Mouse (Mus musculus) CD4-positive, CD25-positive, alpha-beta regulatory T cell, adult 2 months (primary cell): ENCODE results near the gene Gss.

Experiments
- DNase-seq: peaks from one replicate; pipeline ENCODE4 v3.0.0-alpha.2; 2012; ENCODE audit warnings: low read depth, low spot score

Gss gene

DNA sequence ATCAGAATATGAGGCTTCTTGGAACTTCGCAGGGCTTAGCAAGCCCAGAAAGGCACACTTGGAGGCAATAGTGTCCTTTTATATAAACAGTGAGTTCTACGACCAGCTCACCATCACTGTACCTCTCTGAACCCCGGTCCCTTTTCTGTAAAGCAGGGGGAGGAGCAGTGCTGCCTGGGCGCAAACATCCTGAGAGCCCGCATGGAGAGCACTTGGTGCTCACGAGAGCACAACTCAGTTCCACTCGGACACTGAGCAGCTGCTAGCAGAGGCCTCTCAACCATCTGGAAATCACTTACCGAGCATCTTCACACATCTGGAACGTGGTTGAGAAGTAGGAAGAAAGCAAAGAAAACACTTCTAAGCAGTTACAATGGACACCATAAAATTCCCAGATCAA is 16.0 kb downstream of the Gss start:
- DNase-seq: no peak

GRCm38 (mm10) chr2:155574700-155575099 is 17.9 kb downstream of the Gss start:
- DNase-seq: no peak

- DNase-seq: no peak
These were observed 18.6 kb downstream of the Gss start for GRCm38 (mm10) chr2:155573996-155574395.

DNA sequence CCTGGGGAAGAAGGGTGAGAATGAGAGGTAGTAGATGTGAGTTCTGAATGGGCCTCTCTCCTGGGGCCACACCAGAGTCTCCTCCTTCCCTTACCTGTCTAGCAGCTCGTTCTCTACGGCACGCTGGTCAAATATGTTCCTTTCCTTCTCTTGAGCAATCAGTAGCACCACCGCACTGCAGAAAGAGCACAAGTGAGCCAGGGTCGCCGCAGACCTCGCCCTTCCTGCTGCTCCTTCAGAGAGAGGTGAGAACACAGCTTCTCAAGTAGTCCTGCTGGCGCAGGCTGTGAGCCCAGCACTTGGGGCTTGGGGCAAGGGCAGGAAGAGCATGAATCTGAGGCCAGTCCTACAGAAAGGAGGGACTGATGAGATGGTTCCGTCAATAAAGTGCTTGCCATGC is 19.6 kb downstream of the Gss start:
- DNase-seq: no peak

- no peak for DNase-seq
These were observed 23.3 kb downstream of the Gss start for GRCm38 (mm10) chr2:155569223-155569807.

DNA sequence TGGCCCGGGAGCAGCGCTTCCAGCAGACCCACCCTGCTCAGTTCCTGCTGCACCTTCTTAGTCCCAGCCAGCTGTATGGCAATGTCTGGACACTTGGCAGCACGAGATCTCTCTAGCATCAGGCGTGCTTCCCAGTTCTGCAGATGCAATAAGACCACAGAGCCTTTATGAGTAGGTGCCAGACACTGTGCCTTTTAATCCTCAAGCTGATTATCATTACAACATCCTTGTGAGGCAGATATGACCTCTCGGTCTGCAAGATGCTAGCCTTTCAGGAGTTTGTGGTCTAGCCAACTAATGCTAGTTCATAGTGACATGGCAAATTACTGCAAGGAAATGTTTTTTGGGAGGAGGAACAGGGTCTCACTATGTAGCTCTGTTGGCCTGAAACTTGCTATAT is 24.9 kb downstream of the Gss start:
- DNase-seq: no peak

DNA sequence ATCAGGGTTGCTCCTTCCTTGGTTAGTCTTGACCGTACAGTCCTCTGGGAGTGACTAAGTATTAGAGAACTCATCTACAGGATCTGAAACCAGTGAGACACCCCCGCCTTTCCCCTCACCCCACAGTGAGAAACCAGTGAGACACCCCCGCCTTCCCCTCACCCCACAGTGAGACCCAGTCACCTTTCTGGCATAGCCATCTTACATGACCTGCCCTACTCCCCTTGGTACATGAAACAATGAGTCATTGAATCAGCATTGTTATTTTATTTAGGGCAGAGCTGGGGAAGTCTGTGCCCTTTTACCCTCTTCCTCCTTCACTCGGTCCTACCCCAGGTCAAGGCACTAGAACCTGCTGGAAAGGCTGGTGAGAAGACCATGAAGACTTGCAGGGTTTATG is 29.7 kb downstream of the Gss start:
- DNase-seq: no peak

DNA sequence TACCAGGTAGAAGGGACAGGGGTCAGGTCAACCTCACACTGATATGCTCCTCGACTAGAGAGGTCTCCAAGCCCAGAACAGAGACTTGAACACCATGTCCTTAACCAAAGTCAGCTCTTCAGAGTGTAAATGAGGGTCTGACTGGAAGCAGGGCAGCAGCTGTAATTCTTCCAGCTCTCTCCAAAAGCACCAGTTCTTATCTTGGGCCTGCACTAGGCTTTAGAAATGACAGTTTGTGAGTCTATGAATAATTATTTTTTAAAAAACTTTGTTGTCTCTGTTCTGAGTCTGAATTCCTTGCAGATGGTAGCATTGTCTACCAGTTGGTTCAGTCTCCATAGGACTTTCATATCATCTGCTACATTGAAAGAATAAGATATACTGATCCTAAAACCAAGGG is 30.4 kb downstream of the Gss start:
- no peak for DNase-seq

DNA sequence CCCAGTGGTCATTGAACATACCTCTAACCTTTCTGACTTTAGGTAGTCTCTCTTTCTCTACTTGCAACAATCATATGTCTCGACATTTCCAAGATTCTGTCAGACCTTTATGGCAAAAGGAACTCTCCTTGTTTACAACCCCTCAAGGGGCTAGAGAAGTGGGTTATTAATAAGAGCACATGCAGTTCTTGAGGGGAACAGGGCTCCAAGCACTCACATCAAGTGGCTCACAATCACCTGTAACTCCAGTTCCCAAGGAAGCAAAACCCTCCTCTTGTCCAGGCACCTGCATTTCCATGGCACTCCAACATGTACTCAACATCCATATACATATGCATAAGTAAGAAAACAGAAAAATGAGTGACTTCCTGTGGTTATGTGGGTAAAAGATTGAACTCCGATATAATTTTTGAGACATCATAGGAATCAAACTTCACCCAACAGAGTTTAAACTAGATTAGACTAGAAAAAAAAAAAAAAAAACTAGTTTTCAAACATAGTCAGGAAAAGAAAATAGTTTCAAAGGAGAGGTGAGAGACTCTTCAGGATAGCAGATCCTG is 38.1 kb downstream of the Gss start:
- DNase-seq: peak; percentile 55

DNA sequence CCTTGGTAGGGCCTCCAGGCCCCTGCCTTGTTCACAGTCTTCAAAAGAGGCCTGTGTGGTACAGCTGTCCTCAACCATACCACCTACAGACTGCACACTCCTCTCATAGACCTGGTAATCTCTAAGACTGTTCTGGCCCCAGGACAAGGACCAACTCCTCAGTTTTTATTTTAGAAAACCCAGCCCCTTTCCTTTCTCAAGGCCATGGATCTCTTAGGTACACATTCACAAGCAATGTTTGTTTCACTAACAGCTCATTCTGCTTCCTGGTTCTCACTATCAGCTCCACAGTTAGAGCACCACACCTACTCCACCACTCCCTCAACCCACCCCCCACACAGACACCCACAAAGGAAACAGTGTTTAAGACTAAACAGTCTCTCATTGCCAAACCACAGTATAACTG is 39.7 kb downstream of the Gss start:
- peak; percentile 70 for DNase-seq

DNA sequence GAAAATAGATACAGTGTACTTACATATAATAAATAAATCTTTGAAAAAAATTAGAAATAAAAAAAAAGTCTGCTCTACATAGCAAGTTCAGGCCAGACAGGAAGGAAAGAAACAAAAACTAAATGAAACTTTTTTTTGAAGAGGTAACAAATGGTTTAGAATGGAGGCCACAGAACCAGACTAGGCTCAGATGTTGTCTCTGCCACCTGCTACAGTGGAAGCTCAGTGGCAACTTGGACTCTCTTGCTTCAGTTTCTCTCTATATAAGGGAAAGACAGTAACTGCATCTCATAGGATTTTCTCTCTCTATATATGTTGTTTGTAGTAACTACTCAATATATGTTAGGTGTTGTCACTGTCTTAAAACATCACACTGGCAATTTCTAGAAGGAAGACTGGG is 40.3 kb downstream of the Gss start:
- DNase-seq: peak; percentile 26

DNA sequence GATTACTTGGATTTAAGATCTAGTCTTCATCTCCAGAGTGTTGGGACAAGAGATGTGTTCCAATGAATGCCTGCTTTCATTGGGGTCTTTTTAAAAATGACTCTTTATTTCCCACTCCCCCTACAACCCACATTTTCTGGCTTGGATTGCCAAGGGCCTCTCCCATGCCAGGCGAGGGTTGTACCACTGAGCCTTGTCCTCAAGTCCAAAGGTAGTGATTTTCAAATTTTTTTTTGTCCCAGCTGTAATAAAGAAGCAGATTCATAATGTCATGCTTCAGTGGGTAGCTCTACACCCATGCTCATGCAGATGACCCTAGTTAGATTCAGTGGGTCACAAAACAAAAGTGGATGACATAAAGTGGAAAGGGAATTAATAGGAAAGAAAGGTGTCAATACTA is 45.7 kb downstream of the Gss start:
- DNase-seq: no peak

GRCm38 (mm10) chr2:155540822-155541458 is 51.7 kb downstream of the Gss start:
- no peak for DNase-seq

GRCm38 (mm10) chr2:155539696-155540095 is 52.9 kb downstream of the Gss start:
- DNase-seq: no peak

GRCm38 (mm10) chr2:155538463-155539057 is 54.0 kb downstream of the Gss start:
- DNase-seq: peak; percentile 22

DNA sequence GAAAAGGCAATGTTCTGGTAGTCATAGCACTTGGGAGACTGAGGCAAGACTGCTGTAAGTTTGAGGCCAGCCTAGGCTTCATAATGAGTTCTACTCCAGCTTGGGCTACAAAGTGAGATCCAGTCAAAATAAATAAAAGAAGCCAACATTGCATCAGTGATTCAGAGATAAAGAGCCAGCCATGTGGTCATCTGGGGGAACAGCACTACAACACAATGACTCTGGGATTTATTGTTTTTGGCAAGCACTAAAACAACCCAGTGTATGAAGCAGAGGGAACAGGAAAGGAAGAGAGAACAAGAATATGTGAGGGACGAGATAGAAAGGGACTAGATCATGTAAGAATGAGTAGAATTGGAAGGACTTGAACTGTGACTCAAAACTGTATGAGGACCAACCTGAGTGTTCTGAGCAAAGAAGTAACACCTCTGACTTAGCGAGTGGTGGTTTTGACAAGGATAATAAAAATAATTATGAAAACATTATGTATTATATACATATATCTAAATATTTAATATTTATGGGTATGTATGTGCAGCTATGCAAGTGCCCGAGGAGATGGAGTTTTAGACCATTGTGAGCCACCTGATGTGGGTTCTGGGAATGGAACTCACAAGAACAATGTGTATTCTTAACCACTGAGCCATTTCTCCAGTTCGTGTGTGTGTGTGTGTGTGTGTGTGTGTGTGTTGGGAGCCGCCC is 54.7 kb downstream of the Gss start:
- peak; percentile 70 for DNase-seq

GRCm38 (mm10) chr2:155536292-155536691 is 56.3 kb downstream of the Gss start:
- no peak for DNase-seq

DNA sequence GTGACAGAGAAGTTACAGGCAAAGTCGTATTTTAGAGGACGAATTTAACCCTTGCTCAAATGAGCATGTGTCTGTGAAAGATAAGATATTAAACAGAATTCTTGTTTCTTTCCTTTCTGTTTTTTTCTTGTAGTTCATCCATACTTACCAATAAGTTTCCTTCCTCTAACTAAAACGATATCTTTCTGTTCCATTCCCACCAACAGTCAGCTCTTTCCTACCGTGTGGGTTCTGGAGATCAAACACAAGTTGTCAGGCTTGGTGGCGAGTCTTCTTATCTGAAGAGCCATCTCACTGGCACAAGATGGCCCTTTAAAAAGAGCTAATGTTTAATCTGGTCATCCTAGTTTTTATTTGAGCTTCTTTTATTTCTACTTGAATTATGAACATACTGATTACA is 65.2 kb downstream of the Gss start:
- no peak for DNase-seq

- DNase-seq: no peak
These were observed 68.2 kb downstream of the Gss start for GRCm38 (mm10) chr2:155524378-155524777.

DNA sequence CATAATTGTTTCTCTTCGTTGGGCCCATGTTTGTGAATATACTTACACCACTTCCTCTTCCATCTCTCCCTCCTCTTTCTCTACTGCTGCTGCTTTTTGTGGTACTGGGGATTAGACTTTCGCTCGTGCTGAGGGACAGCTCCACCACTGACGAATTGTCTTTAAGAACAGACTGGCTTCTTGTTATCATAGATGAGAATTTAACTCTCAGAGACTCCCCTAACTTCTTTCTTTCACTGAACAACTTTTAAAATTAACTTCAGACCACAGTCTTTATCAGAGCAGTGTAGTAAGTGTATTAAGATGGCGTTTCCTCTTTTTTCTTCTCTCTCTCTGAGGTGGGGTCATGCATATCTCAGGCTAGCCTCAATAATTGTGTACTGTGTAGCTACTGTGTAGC is 68.9 kb downstream of the Gss start:
- no peak for DNase-seq

- DNase-seq: peak; percentile 45
These were observed 73.9 kb downstream of the Gss start for GRCm38 (mm10) chr2:155518531-155519270.
